Mouse (Mus musculus) intestine, embryonic 15.5 days (tissue): ENCODE data around the gene Sec11a. TPM values are rescaled to one million over a fixed set of nuclear protein-coding genes. Genes with fewer than 3 reads are reported as not detected.

ENCODE experiments used
- ATAC-seq: fragments of 200-750 bp; cut with Nextera tagmentation; 2 replicates; pipeline ENCODE4 v1.8.0; 2017; ENCODE audit warnings: moderate TSS enrichment, moderate library complexity
- H3K27ac ChIP-seq: fragments of 300-500 bp; sonication (generic); 2 replicates; pipeline ENCODE4 v1.5.1; 2015; ENCODE audit warnings: mild to moderate bottlenecking, inconsistent platforms
- H3K27me3 ChIP-seq: fragments of 300-500 bp; sonication (generic); replicated peaks from 2 replicates; pipeline ENCODE4 v1.6.1; 2015; ENCODE audit warnings: inconsistent platforms
- H3K36me3 ChIP-seq: fragments of 300-500 bp; sonication (generic); 2 replicates; pipeline ENCODE4 v1.6.1; 2015; ENCODE audit warnings: inconsistent platforms
- H3K4me1 ChIP-seq: fragments of 300-500 bp; sonication (generic); replicated peaks from 2 replicates; pipeline ENCODE4 v1.6.1; 2015; ENCODE audit warnings: inconsistent platforms
- H3K4me2 ChIP-seq: fragments of 300-500 bp; sonication (generic); replicated peaks from 2 replicates; pipeline ENCODE4 v1.6.1; 2015; ENCODE audit warnings: mild to moderate bottlenecking, inconsistent platforms
- H3K4me3 ChIP-seq: fragments of 300-500 bp; sonication (generic); replicated peaks from 2 replicates; pipeline ENCODE4 v1.5.1; 2015; ENCODE audit warnings: inconsistent platforms
- H3K9ac ChIP-seq: fragments of 300-500 bp; sonication (generic); 2 replicates; pipeline ENCODE4 v1.6.1; 2015; ENCODE audit warnings: inconsistent platforms
- H3K9me3 ChIP-seq: fragments of 300-500 bp; sonication (generic); 2 replicates; pipeline ENCODE4 v1.6.1; 2016; ENCODE audit warnings: inconsistent platforms
- WGBS: fragments of 180-500 bp; shearing (Covaris S2); methylation state at CpG from one replicate; pipeline ENCODE4 v1.1.7; 2015; 5-methylcytosine and 5-hydroxymethylcytosine counted together
- polyA plus RNA-seq: library from polyadenylated mRNA; unstranded; fragments of >200 nt; fragmentation: Nextera tagmentation; extraction: Ambion mirVana; gene quantifications from 2 replicates; pipeline ENCODE4 v1.2.1, GENCODE M21; 2015

The Sec11a gene
- polyA plus RNA-seq, 1 experiment from 2014 or later: 254 TPM

- Histone ChIP-seq H3K27me3 (no peaks in the 10 kb centered on the region), H3K36me3 (peaks cover 26% of the 10 kb centered on the region), H3K9ac (no peak overlapping the region), H3K9me3 (no peaks in the 10 kb centered on the region), H3K4me3 (no peak overlapping the region; the same call in 1 of the 2 replicates), H3K4me2 (no peak overlapping the region), H3K27ac (peak overlapping the region; percentile 48; the same call in 1 of the 2 replicates), H3K4me1 (peaks cover 8% of the 10 kb centered on the region)
- 41% methylated on average over 9 of the region's 9 CpGs for WGBS
- peak; percentile 79 for ATAC-seq
These were observed 58.5 kb downstream of the Sec11a start for GRCm38 (mm10) chr7:80889021-80889511.

GRCm38 (mm10) chr7:80888595-80888994 is 59.0 kb downstream of the Sec11a start:
- Histone ChIP-seq H3K9me3 (no peaks in the 10 kb centered on the region), H3K36me3 (peaks cover 26% of the 10 kb centered on the region), H3K4me3 (no peak overlapping the region), H3K9ac (no peak overlapping the region), H3K27me3 (no peaks in the 10 kb centered on the region), H3K27ac (peak overlapping the region; percentile 48; the same call in 1 of the 2 replicates), H3K4me2 (no peak overlapping the region), H3K4me1 (peaks cover 8% of the 10 kb centered on the region)
- peak; percentile 13 for ATAC-seq
- WGBS: 68% methylated on average over 7 of the region's 7 CpGs

- no peak for ATAC-seq
- Histone ChIP-seq H3K9ac (no peak overlapping the region), H3K9me3 (no peaks in the 10 kb centered on the region), H3K4me3 (no peak overlapping the region), H3K27ac (no peak overlapping the region), H3K27me3 (no peaks in the 10 kb centered on the region), H3K4me1 (peaks cover 8% of the 10 kb centered on the region), H3K36me3 (0 out of 2 replicates have a peak, but pooled peaks cover 2% of the 10 kb centered on the region), H3K4me2 (no peak overlapping the region)
- 19% methylated on average over 1 of the region's 1 CpGs for WGBS
These were observed 61.9 kb downstream of the Sec11a start for GRCm38 (mm10) chr7:80885666-80886065.

DNA sequence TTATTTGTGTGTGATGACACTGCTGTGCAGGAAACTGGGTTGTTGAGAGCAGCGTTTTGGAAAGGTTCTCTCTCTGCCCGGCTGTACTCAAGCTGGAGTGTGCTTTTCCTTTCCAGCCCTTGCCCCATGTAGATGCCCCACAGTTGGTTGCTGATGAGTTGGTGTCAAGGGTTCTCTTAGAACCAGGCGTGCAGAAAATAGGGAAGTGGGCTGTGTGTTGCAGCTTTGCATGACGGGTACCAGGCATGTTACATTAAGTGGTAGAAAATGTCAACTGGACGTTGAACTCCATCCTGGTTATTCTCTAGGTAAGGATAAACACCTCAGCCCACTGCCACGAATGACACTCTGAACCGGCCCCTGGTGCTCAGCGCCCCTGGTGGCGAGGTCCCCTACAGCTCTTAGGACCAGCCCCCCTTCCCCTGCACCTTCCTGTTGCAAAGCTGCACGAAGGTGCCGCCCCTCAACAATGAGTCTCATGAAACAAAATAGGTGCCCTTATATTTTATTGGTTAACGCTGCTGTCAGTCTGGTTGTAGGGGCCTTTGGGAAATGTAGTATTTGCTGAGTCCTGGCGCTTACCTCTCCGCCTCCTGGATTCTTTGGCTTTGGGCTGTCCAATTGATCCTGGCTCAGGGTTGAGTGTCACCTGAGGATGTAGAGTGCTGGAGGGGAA is 64.6 kb downstream of the Sec11a start:
- ATAC-seq: peak; percentile 90
- Histone ChIP-seq H3K36me3 (no peaks in the 10 kb centered on the region), H3K4me1 (no peaks in the 10 kb centered on the region), H3K27me3 (no peaks in the 10 kb centered on the region), H3K4me3 (peak overlapping the region; percentile 21; the same call in 1 of the 2 replicates), H3K4me2 (peak overlapping the region; percentile 56), H3K9me3 (no peaks in the 10 kb centered on the region), H3K9ac (no peak overlapping the region), H3K27ac (no peak overlapping the region)
- 20% methylated on average over 14 of the region's 14 CpGs for WGBS

GRCm38 (mm10) chr7:80875727-80876126 is 71.9 kb downstream of the Sec11a start:
- Histone ChIP-seq H3K9me3 (no peaks in the 10 kb centered on the region), H3K36me3 (peaks cover 30% of the 10 kb centered on the region), H3K4me1 (no peaks in the 10 kb centered on the region), H3K4me2 (no peak overlapping the region), H3K4me3 (no peak overlapping the region), H3K27ac (no peak overlapping the region), H3K9ac (no peak overlapping the region), H3K27me3 (no peaks in the 10 kb centered on the region)
- no peak for ATAC-seq
- 57% methylated on average over 37 of the region's 37 CpGs for WGBS

DNA sequence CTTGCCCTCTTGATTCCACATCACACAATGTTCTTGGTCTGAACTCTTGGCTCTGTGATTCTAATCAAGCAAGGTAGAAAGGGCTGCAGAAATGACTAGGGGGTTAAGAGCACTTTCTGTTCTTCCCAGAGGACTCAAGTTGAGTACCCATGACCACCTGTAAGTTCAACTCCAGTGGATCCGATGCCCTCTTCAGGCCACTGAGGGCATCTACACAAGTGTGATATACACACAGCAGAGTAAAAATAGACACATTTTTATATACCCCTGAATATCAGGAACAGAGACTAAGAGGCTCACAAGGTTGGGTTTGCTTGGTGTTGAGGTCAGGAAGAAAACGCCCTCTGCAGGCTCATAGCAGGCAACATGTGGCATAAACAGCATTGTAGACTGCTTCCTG is 73.9 kb downstream of the Sec11a start:
- Histone ChIP-seq H3K9me3 (no peaks in the 10 kb centered on the region), H3K4me2 (no peak overlapping the region), H3K27ac (no peak overlapping the region), H3K36me3 (peaks cover 33% of the 10 kb centered on the region), H3K27me3 (no peaks in the 10 kb centered on the region), H3K9ac (no peak overlapping the region), H3K4me1 (no peaks in the 10 kb centered on the region), H3K4me3 (no peak overlapping the region)
- ATAC-seq: no peak
- 92% methylated on average over 2 of the region's 2 CpGs for WGBS

DNA sequence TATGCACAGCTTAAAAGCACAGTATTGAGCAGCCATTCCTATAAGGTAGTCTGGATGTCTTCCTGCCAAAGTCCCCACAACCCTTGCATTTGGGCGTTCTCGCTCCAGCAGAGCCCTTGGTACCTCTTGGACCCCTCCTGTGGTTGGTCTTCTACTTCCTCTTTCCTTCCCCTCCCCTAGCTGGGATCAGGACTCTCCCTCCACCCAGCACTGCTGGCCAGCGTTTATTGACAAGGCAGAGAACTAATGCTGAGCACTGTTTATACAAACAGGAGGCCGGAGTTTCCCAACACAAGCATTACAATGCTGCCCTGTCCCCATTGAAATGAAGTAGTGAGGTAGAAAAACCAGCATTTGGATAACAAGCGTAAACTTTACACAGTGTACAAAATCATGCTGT is 74.5 kb downstream of the Sec11a start:
- Histone ChIP-seq H3K4me2 (no peak overlapping the region), H3K36me3 (peaks cover 36% of the 10 kb centered on the region), H3K4me1 (no peaks in the 10 kb centered on the region), H3K4me3 (no peak overlapping the region), H3K27me3 (no peaks in the 10 kb centered on the region), H3K9me3 (no peaks in the 10 kb centered on the region), H3K27ac (no peak overlapping the region), H3K9ac (no peak overlapping the region)
- WGBS: 76% methylated on average over 5 of the region's 5 CpGs
- no peak for ATAC-seq

DNA sequence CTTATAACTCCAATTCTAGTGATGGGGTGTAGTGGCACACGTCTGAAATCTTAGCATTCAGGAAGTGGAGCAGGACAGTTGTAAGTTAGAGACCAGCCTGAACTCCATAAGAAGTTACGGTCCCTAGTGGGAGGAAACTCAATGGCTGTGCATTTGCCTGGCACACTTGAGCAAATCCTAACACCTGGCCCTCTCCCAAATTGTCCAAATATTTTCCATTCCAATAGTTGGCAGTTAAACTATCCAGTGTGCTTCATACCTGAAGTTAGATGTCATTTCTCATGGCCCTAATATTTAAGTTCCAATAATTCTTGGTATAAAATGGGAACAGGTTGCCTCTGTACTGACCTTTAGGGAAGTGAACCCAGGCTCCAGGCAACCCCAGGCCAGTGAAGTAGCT is 78.9 kb downstream of the Sec11a start:
- Histone ChIP-seq H3K36me3 (peaks cover 24% of the 10 kb centered on the region), H3K4me1 (peaks cover 14% of the 10 kb centered on the region), H3K4me3 (no peak overlapping the region), H3K9ac (no peak overlapping the region), H3K27ac (no peak overlapping the region), H3K9me3 (no peaks in the 10 kb centered on the region), H3K4me2 (no peak overlapping the region), H3K27me3 (no peaks in the 10 kb centered on the region)
- 92% methylated on average over 2 of the region's 2 CpGs for WGBS
- ATAC-seq: no peak

GRCm38 (mm10) chr7:80866514-80867147 is 80.9 kb downstream of the Sec11a start:
- H3K4me3 ChIP-seq: no peak overlapping the region
- H3K9me3 ChIP-seq: no peaks in the 10 kb centered on the region
- peak overlapping the region; percentile 17; the same call in 1 of the 2 replicates for H3K9ac ChIP-seq
- peak overlapping the region; percentile 84 for H3K27ac ChIP-seq
- ATAC-seq: peak; percentile 94
- no peaks in the 10 kb centered on the region for H3K27me3 ChIP-seq
- peaks cover 15% of the 10 kb centered on the region for H3K36me3 ChIP-seq
- peak overlapping the region; percentile 47 for H3K4me2 ChIP-seq
- H3K4me1 ChIP-seq: peaks cover 26% of the 10 kb centered on the region
- WGBS: 54% methylated on average over 7 of the region's 7 CpGs

GRCm38 (mm10) chr7:80865521-80865920 is 82.1 kb downstream of the Sec11a start:
- Histone ChIP-seq H3K4me1 (peaks cover 28% of the 10 kb centered on the region), H3K27ac (peak overlapping the region; percentile 84), H3K27me3 (no peaks in the 10 kb centered on the region), H3K4me3 (no peak overlapping the region), H3K36me3 (peaks cover 11% of the 10 kb centered on the region), H3K4me2 (no peak overlapping the region), H3K9ac (no peak overlapping the region), H3K9me3 (no peaks in the 10 kb centered on the region)
- WGBS: 77% methylated on average over 7 of the region's 7 CpGs
- no peak for ATAC-seq

GRCm38 (mm10) chr7:80864831-80865230 is 82.7 kb downstream of the Sec11a start:
- Histone ChIP-seq H3K36me3 (peaks cover 9% of the 10 kb centered on the region), H3K4me1 (peaks cover 32% of the 10 kb centered on the region), H3K4me3 (no peak overlapping the region), H3K4me2 (no peak overlapping the region), H3K9me3 (no peaks in the 10 kb centered on the region), H3K27ac (peak overlapping the region; percentile 84; the same call in 1 of the 2 replicates), H3K9ac (no peak overlapping the region), H3K27me3 (no peaks in the 10 kb centered on the region)
- 73% methylated on average over 8 of the region's 8 CpGs for WGBS
- ATAC-seq: no peak

DNA sequence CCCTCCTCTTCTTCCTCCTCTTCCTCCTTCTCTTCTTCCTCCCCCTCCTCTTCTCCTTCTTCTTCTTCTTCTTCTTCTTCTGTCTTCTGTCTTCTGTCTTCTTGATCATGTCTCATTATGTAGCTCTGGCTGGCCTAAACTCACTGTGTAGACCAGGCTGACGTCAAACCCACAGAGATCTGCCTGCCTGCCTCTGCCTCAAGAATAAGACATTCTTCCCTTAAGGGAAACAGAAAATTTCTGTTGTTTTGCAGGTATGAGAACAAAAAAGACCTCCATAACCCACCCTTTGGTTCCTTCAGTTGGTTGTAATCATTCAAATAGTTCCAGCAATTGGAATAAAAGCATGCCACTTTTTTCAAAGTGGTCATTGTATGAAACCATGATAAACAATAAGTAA is 83.4 kb downstream of the Sec11a start:
- Histone ChIP-seq H3K4me2 (0 out of 2 replicates have a peak overlapping the region, but pooled peaks have one; percentile 6), H3K4me1 (peaks cover 33% of the 10 kb centered on the region), H3K9ac (no peak overlapping the region), H3K4me3 (no peak overlapping the region), H3K9me3 (no peaks in the 10 kb centered on the region), H3K27me3 (no peaks in the 10 kb centered on the region), H3K36me3 (peaks cover 9% of the 10 kb centered on the region), H3K27ac (0 out of 2 replicates have a peak overlapping the region, but pooled peaks have one; percentile 84)
- 71% methylated on average over 1 of the region's 1 CpGs for WGBS
- no peak for ATAC-seq
